Mouse (Mus musculus): Measurements from ENCODE around the gene Bmpr1b. TPM values are rescaled to one million over a fixed set of nuclear protein-coding genes. Genes with fewer than 3 reads are reported as not detected.

The Bmpr1b gene
- polyA plus RNA-seq, 1 experiment = not detected

DNA sequence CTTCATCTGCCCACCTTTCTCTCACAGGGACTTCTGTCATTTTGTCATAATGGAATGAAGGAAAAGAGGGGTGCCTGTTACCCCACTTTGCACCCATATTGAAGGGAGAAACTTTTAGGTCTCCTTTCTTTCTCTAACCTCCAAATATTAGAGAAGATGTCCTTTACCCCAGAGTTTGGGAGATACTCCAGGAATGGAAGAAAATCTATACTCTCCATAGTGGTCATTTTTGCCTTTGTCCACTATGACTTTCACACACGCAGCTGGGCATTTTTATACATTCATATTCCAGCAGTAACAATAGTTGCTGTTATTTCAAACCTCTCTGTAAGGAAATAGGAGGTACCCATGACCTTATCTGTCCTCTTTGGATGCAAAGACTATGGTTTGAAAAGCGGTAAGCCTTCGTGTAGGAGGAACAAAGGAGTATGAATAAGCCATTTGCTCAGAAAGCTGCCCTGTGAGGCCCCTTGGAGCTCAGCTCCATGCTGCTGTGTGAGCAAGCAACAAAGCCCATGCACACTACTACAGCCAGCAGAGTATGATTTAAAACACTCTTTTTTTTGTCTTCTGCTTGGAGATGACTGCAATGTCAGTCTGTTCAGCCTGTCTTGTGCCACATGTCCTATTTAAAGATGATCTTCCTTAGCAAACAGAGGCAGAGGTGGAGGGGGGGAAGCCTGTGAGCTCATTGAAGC is 350.5 kb downstream of the Bmpr1b start:
- no peaks in the 10 kb centered on the region for H3K4me1 ChIP-seq (ENCODE audit: control insufficient read depth, insufficient read depth, low read length)
- TF ChIP-seq POLR2A (IDR thresholded peaks at IDR 0.05; ENCODE audit: borderline replicate concordance, control insufficient read depth, low read depth, low read length) = no peak
- no peak for TF ChIP-seq CTCF (IDR thresholded peaks at IDR 0.05; ENCODE audit: control insufficient read depth, insufficient read depth, low read length)
- 72% methylated on average over 3 of the region's 3 CpGs for WGBS
- no peak overlapping the region for H3K27ac ChIP-seq (ENCODE audit: control insufficient read depth, insufficient read depth, low read depth, low read length, poor library complexity)
- H3K4me3 ChIP-seq (replicated peaks; ENCODE audit: control insufficient read depth, low read depth, low read length) = no peak overlapping the region

DNA sequence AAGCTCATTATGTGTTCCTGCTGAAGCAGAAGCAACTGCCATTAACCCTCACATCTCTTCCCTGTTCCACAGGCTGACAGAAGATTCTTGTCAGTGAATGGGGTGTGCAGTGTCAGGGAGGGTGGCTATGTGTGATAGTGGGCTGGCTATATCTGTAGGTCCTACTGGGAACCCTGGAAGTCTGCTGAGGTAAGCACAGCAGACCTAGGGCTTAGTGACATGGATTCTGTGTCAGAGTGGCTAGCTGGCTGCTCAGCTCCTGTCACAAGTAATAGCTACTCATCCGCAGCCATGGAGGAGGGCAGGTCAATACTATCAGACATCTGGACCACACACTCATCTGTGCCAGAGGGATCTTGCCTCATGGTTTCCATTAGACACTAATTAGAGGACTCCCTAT is 354.4 kb downstream of the Bmpr1b start:
- 83% methylated on average over 1 of the region's 1 CpGs for WGBS
- H3K4me3 ChIP-seq (replicated peaks; ENCODE audit: control insufficient read depth, low read depth, low read length) = no peak overlapping the region
- H3K4me1 ChIP-seq (ENCODE audit: control insufficient read depth, insufficient read depth, low read length) = no peaks in the 10 kb centered on the region
- no peak overlapping the region for H3K27ac ChIP-seq (ENCODE audit: control insufficient read depth, insufficient read depth, low read depth, low read length, poor library complexity)
- TF ChIP-seq POLR2A (IDR thresholded peaks at IDR 0.05; ENCODE audit: borderline replicate concordance, control insufficient read depth, low read depth, low read length) (no peak), CTCF (IDR thresholded peaks at IDR 0.05; ENCODE audit: control insufficient read depth, insufficient read depth, low read length) (no peak)

DNA sequence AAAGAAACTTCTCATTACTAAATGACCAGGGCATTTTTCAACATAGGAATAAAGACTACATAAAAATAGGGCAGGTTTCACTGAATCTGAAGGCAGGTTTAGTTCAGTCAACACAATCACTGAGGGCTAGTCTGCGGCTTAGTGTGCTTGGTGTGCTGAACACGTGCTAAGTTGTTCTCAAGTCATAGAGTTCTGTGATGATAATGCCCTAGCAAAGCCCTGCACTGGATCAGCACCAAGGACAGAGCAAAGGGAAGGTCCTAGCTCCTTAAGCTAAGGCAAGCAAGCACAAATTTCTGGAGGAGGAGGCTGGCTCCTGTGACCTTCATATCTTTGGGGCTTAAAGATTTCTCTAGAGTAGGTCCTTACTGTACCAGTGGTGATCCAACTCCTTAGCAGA is 357.9 kb downstream of the Bmpr1b start:
- WGBS = 22% methylated on average over 2 of the region's 2 CpGs
- Histone ChIP-seq H3K27ac (ENCODE audit: control insufficient read depth, insufficient read depth, low read depth, low read length, poor library complexity) (no peak overlapping the region), H3K4me1 (ENCODE audit: control insufficient read depth, insufficient read depth, low read length) (no peaks in the 10 kb centered on the region), H3K4me3 (replicated peaks; ENCODE audit: control insufficient read depth, low read depth, low read length) (no peak overlapping the region)
- TF ChIP-seq POLR2A (IDR thresholded peaks at IDR 0.05; ENCODE audit: borderline replicate concordance, control insufficient read depth, low read depth, low read length) (no peak), CTCF (IDR thresholded peaks at IDR 0.05; ENCODE audit: control insufficient read depth, insufficient read depth, low read length) (no peak)

DNA sequence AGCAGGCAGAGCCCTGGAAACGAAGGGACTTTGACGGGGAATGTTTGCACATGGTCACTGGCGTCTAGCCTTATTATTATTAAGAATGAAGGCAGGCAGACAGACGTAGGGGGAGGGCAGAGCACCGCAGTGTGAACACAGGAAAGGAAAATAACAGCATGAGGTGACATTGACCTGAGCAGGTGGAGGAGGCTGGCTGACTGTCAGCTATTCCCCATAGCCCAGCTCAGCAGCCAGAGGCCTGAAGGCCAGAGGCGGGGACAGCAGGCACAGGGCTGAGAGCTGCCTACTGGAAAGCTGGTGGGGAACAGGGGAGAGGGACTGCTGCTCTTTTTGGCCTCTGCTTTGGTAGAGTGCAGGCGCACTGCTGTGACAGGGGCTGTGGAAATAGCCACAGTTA is 358.3 kb downstream of the Bmpr1b start:
- Histone ChIP-seq H3K4me1 (ENCODE audit: control insufficient read depth, insufficient read depth, low read length) (no peaks in the 10 kb centered on the region), H3K4me3 (replicated peaks; ENCODE audit: control insufficient read depth, low read depth, low read length) (no peak overlapping the region), H3K27ac (ENCODE audit: control insufficient read depth, insufficient read depth, low read depth, low read length, poor library complexity) (no peak overlapping the region)
- 66% methylated on average over 7 of the region's 7 CpGs for WGBS
- no peak for TF ChIP-seq POLR2A (IDR thresholded peaks at IDR 0.05; ENCODE audit: borderline replicate concordance, control insufficient read depth, low read depth, low read length)

DNA sequence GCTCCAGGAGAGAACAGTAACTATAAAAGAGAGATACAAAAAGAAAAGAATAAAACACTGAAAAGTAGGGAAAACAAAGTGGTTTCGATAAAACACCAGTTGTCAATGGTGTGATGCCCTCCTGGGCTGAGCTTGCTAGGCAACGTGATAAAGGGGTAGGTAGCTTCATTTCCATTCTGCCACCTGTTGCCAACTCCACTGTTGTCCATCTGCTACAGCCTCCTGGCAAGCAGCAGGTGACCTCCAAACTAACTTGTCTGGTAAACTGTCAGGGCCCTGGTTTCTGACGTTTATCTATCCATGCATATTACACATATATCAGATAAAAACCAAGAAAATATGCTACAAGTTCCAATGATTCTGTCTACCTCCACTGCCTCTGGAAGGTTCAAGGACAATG is 359.6 kb downstream of the Bmpr1b start:
- Histone ChIP-seq H3K4me1 (ENCODE audit: control insufficient read depth, insufficient read depth, low read length) (no peaks in the 10 kb centered on the region), H3K27ac (ENCODE audit: control insufficient read depth, insufficient read depth, low read depth, low read length, poor library complexity) (no peak overlapping the region), H3K4me3 (replicated peaks; ENCODE audit: control insufficient read depth, low read depth, low read length) (no peak overlapping the region)
- TF ChIP-seq POLR2A (IDR thresholded peaks at IDR 0.05; ENCODE audit: borderline replicate concordance, control insufficient read depth, low read depth, low read length) (no peak), CTCF (IDR thresholded peaks at IDR 0.05; ENCODE audit: control insufficient read depth, insufficient read depth, low read length) (no peak)
- WGBS = 66% methylated on average over 3 of the region's 3 CpGs

DNA sequence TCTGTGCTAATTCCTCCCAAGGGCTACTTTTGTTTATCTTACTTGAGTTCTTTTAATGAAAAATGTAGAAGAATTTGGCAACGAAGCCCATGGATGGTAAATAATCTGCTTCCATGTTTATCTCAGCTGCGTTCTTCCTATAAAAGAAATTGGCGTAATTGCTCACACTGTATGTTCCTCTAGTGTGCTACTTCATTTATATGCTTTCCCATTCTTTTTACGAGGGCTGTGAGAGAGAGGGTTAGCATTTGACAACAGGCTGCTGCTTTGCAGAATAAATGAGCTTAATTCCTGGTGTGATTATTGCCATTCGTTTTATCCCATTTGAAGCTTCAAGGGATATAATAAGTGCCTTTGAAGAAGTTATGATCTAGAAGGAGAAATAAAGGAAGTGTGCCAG is 365.1 kb downstream of the Bmpr1b start:
- 78% methylated on average over 5 of the region's 5 CpGs for WGBS
- H3K4me3 ChIP-seq (replicated peaks; ENCODE audit: control insufficient read depth, low read depth, low read length) = no peak overlapping the region
- no peaks in the 10 kb centered on the region for H3K4me1 ChIP-seq (ENCODE audit: control insufficient read depth, insufficient read depth, low read length)
- H3K27ac ChIP-seq (ENCODE audit: control insufficient read depth, insufficient read depth, low read depth, low read length, poor library complexity) = no peak overlapping the region
- TF ChIP-seq POLR2A (IDR thresholded peaks at IDR 0.05; ENCODE audit: borderline replicate concordance, control insufficient read depth, low read depth, low read length) (no peak), CTCF (IDR thresholded peaks at IDR 0.05; ENCODE audit: control insufficient read depth, insufficient read depth, low read length) (no peak)

DNA sequence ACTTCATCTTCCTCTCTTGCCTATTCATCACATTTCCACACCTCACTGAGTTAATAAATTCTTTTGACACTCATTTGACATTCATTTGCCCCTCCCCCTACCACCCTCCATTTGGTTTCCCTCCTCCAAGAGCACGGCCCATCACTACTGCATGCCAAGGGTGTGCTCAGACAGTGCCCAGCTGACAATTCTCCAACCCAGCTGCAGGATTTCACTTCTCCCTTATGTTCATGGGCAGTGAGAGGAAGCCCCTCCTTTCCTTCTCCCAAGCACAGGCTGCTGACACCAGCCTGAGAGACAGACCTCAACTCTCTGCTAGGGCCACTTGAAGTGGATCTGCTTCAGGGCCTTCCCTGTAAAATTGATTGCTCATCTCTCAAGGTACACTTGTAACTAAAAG is 371.4 kb downstream of the Bmpr1b start:
- TF ChIP-seq CTCF (IDR thresholded peaks at IDR 0.05; ENCODE audit: control insufficient read depth, insufficient read depth, low read length) = no peak
- TF ChIP-seq POLR2A (IDR thresholded peaks at IDR 0.05; ENCODE audit: borderline replicate concordance, control insufficient read depth, low read depth, low read length) = no peak
- Histone ChIP-seq H3K4me3 (replicated peaks; ENCODE audit: control insufficient read depth, low read depth, low read length) (no peak overlapping the region), H3K27ac (ENCODE audit: control insufficient read depth, insufficient read depth, low read depth, low read length, poor library complexity) (no peak overlapping the region), H3K4me1 (ENCODE audit: control insufficient read depth, insufficient read depth, low read length) (no peaks in the 10 kb centered on the region)
- 9% methylated on average over 1 of the region's 1 CpGs for WGBS

DNA sequence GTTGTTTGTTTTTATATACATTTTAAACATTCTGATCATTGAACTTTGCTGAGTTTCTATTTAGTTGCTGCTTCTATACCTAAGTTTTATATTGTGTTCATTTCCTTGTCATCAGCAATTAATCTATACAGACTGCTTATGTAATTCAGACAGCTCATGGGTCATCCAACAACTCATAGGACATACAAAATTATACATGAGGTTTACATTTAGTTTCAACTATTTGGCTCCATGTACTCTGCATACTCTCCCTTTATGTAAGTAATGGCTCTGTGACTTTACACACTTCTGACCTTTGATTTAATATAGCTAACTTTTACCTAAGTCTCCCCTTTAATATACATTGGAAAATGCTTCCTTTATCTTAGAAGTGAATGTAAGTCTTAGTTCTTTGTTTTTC is 371.9 kb downstream of the Bmpr1b start:
- Histone ChIP-seq H3K4me1 (ENCODE audit: control insufficient read depth, insufficient read depth, low read length) (no peaks in the 10 kb centered on the region), H3K27ac (ENCODE audit: control insufficient read depth, insufficient read depth, low read depth, low read length, poor library complexity) (no peak overlapping the region), H3K4me3 (replicated peaks; ENCODE audit: control insufficient read depth, low read depth, low read length) (no peak overlapping the region)
- TF ChIP-seq CTCF (IDR thresholded peaks at IDR 0.05; ENCODE audit: control insufficient read depth, insufficient read depth, low read length) (no peak), POLR2A (IDR thresholded peaks at IDR 0.05; ENCODE audit: borderline replicate concordance, control insufficient read depth, low read depth, low read length) (no peak)

DNA sequence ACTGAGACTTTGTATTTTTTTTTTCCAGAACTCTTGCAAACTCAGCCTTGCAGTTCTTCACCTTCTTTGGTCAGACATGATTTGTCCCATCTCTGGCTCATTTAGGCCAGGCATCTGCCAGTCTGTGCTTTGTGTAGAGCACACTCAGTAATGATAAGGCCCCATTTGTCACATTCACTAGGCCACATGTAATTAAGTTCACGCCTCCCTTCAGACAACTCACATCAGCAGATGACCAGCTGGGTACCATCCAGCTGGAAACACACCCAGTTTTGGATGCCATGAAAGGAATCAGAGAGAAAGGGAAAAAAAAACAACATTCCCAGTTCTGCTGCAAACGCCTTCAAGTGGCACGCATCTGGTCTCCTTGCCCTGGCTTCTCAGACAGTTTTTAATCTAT is 374.9 kb downstream of the Bmpr1b start:
- no peak overlapping the region for H3K4me3 ChIP-seq (replicated peaks; ENCODE audit: control insufficient read depth, low read depth, low read length)
- WGBS = 85% methylated on average over 3 of the region's 3 CpGs
- no peak for TF ChIP-seq CTCF (IDR thresholded peaks at IDR 0.05; ENCODE audit: control insufficient read depth, insufficient read depth, low read length)
- no peak for TF ChIP-seq POLR2A (IDR thresholded peaks at IDR 0.05; ENCODE audit: borderline replicate concordance, control insufficient read depth, low read depth, low read length)
- H3K27ac ChIP-seq (ENCODE audit: control insufficient read depth, insufficient read depth, low read depth, low read length, poor library complexity) = no peak overlapping the region
- H3K4me1 ChIP-seq (ENCODE audit: control insufficient read depth, insufficient read depth, low read length) = no peaks in the 10 kb centered on the region
